Mouse (Mus musculus) liver, embryonic 14.5 days (tissue): ENCODE measurements around the gene Lgals12.

Experiments
- CTCF ChIP-seq: IDR thresholded peaks from 2 replicates; pipeline ENCODE4 v1.5.1; 2016; ENCODE audit warnings: antibody characterized with exemption, low read depth, control low read depth
- EP300 ChIP-seq: IDR thresholded peaks from 2 replicates; pipeline ENCODE4 v1.6.1; 2016; ENCODE audit warnings: antibody characterized with exemption, low read depth

DNA sequence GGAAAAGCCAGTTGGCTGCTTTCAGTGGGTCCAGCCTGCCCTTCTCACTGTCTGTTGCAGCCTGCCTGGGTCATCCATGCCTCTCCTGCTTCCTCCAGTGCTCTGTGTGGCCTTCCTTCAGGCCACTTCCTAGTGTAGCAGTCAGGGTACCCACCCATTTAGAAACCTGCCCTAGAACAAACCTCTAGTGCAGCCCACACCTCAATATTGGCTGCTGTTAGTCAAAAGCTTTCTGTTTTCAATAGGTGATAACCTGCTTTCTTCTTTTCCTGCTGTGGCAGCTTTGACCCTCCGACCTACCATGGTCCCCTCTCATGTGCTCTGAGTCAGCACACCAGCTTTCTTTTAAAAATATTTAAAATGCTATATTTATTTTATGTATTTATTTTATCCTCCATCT, 42.5 kb downstream of the Lgals12 start:
- TF ChIP-seq CTCF (no peak), EP300 (no peak)
